Mouse (Mus musculus): Measurements from ENCODE around the gene Slc38a6. TPM values are rescaled to one million over a fixed set of nuclear protein-coding genes. Genes with fewer than 3 reads are reported as not detected.

Gene Slc38a6
- polyA plus RNA-seq, 1 experiment from 2014 or later, result 6.2 TPM

DNA sequence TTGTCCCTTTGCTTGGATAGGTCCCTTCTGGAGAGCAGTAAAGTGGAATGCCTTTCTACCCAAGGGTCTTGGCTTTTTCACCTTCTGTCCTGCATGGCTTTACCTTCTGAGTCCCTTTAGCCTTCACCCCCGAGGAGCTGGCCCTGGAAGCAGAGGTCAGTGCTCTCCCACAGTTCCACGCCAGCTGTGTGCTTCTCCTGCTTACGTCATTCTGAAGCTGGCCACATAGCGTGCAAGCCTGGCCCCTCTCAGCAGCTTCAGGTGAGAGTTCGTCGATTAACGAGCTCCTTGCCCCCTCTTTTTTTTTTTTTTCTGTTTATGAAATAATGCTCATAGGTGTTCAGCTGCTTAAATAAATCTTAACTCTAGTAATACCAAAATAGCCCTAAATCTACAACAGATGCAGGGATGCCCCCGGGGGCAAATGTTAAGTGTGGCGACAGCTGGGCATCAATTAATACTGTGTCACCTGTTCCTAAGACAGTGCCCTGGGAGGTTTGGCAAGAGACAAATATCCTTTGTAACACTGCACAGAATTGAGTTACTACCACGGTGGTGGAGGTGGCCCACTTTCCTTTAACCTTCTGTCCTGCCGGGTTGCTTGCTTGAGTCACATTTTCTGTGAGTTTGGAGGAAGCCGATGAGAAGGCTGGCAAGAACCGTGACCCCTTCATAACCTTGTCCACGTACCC is 68.7 kb downstream of the Slc38a6 start:
- ATAC-seq (replicated peaks; ENCODE audit: low FRiP score, low read depth), result no peak
- Histone ChIP-seq H3K4me1 (replicated peaks; ENCODE audit: insufficient read depth, low read length) (peaks cover 10% of the 10 kb centered on the region; the same call in 1 of the 2 replicates), H3K4me2 (ENCODE audit: low read length) (no peak overlapping the region), H3K27me3 (ENCODE audit: insufficient read depth, low read length) (no peaks in the 10 kb centered on the region), H3K36me3 (ENCODE audit: insufficient read depth, low read length) (no peaks in the 10 kb centered on the region), H3K4me3 (replicated peaks; ENCODE audit: low read depth, low read length) (no peak overlapping the region), H3K9me3 (replicated peaks; ENCODE audit: low read length) (no peaks in the 10 kb centered on the region), H3K9ac (ENCODE audit: low read depth, low read length) (no peak overlapping the region), H3K27ac (no peak overlapping the region)
- TF ChIP-seq CTCF (IDR thresholded peaks at IDR 0.05; ENCODE audit: low read depth), result no peak
- WGBS, result 35% methylated on average over 14 of the region's 14 CpGs
- DNase-seq (ENCODE audit: low spot score), result no peak

GRCm38 (mm10) chr12:73356696-73357095 is 70.1 kb downstream of the Slc38a6 start:
- DNase-seq (ENCODE audit: low spot score) (no peak), ATAC-seq (replicated peaks; ENCODE audit: low FRiP score, low read depth) (no peak)
- Histone ChIP-seq H3K36me3 (ENCODE audit: insufficient read depth, low read length) (no peaks in the 10 kb centered on the region), H3K27ac (no peak overlapping the region), H3K4me1 (replicated peaks; ENCODE audit: insufficient read depth, low read length) (peaks cover 3% of the 10 kb centered on the region; the same call in 1 of the 2 replicates), H3K27me3 (ENCODE audit: insufficient read depth, low read length) (no peaks in the 10 kb centered on the region), H3K9me3 (replicated peaks; ENCODE audit: low read length) (no peaks in the 10 kb centered on the region), H3K4me2 (ENCODE audit: low read length) (no peak overlapping the region), H3K4me3 (replicated peaks; ENCODE audit: low read depth, low read length) (no peak overlapping the region), H3K9ac (ENCODE audit: low read depth, low read length) (no peak overlapping the region)
- no peak for TF ChIP-seq CTCF (IDR thresholded peaks at IDR 0.05; ENCODE audit: low read depth)
- 85% methylated on average over 2 of the region's 2 CpGs for WGBS

DNA sequence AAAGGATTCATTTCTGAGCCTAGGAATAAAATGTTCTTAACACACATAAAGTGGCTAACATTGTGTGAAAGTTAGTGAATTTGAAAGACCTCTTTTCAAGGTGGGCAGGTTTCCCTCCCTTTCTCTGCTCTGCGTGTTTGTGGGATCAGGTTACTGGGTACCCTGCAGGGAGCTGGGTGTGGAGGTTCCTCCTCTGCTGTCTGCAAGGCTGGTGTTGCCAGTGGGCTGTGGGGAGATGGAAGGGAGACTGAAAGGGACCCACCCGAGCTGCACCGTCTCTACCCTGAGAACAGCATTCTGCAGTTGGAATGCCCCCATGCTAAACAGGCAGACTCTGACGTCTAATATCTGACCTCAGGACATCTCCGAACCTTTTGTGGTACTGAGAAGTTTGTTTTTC is 70.7 kb downstream of the Slc38a6 start:
- H3K27ac ChIP-seq, result no peak overlapping the region
- ATAC-seq (replicated peaks; ENCODE audit: low FRiP score, low read depth), result no peak
- H3K9ac ChIP-seq (ENCODE audit: low read depth, low read length), result no peak overlapping the region
- no peaks in the 10 kb centered on the region for H3K9me3 ChIP-seq (replicated peaks; ENCODE audit: low read length)
- no peak overlapping the region for H3K4me3 ChIP-seq (replicated peaks; ENCODE audit: low read depth, low read length)
- TF ChIP-seq CTCF (IDR thresholded peaks at IDR 0.05; ENCODE audit: low read depth), result no peak
- no peaks in the 10 kb centered on the region for H3K4me1 ChIP-seq (replicated peaks; ENCODE audit: insufficient read depth, low read length)
- no peak for DNase-seq (ENCODE audit: low spot score)
- WGBS, result 52% methylated on average over 5 of the region's 5 CpGs
- H3K27me3 ChIP-seq (ENCODE audit: insufficient read depth, low read length), result no peaks in the 10 kb centered on the region
- no peak overlapping the region for H3K4me2 ChIP-seq (ENCODE audit: low read length)
- no peaks in the 10 kb centered on the region for H3K36me3 ChIP-seq (ENCODE audit: insufficient read depth, low read length)

GRCm38 (mm10) chr12:73357736-73358135 is 71.2 kb downstream of the Slc38a6 start:
- 87% methylated on average over 3 of the region's 3 CpGs for WGBS
- DNase-seq (ENCODE audit: low spot score) (no peak), ATAC-seq (replicated peaks; ENCODE audit: low FRiP score, low read depth) (no peak)
- TF ChIP-seq CTCF (IDR thresholded peaks at IDR 0.05; ENCODE audit: low read depth), result no peak
- Histone ChIP-seq H3K4me2 (ENCODE audit: low read length) (no peak overlapping the region), H3K4me1 (replicated peaks; ENCODE audit: insufficient read depth, low read length) (no peaks in the 10 kb centered on the region), H3K27ac (no peak overlapping the region), H3K27me3 (ENCODE audit: insufficient read depth, low read length) (no peaks in the 10 kb centered on the region), H3K9me3 (replicated peaks; ENCODE audit: low read length) (no peaks in the 10 kb centered on the region), H3K4me3 (replicated peaks; ENCODE audit: low read depth, low read length) (no peak overlapping the region), H3K9ac (ENCODE audit: low read depth, low read length) (no peak overlapping the region), H3K36me3 (ENCODE audit: insufficient read depth, low read length) (no peaks in the 10 kb centered on the region)

DNA sequence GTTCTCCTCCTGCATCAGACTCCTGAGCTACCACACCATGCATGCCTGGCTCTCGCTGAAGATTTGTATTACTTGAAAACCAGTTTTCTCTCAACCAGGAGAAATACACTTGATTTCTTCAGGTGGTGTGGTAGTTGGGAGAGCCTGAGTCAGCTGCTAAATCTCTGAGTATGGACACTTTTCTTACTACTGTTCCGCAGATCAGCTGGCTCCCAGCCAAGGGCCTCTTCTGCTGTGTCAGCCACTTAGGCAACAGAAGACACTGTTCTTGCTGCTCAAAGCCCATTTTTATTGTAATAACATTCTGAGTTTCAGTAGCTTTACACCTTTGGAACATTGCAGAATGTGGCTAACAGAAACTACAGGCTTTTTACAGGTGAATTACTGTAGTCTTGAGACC is 72.1 kb downstream of the Slc38a6 start:
- no peak overlapping the region for H3K9ac ChIP-seq (ENCODE audit: low read depth, low read length)
- DNase-seq (ENCODE audit: low spot score) (no peak), ATAC-seq (replicated peaks; ENCODE audit: low FRiP score, low read depth) (no peak)
- no peaks in the 10 kb centered on the region for H3K36me3 ChIP-seq (ENCODE audit: insufficient read depth, low read length)
- H3K4me3 ChIP-seq (replicated peaks; ENCODE audit: low read depth, low read length), result no peak overlapping the region
- H3K4me1 ChIP-seq (replicated peaks; ENCODE audit: insufficient read depth, low read length), result no peaks in the 10 kb centered on the region
- WGBS, result 67% methylated on average over 2 of the region's 2 CpGs
- H3K27me3 ChIP-seq (ENCODE audit: insufficient read depth, low read length), result no peaks in the 10 kb centered on the region
- no peaks in the 10 kb centered on the region for H3K9me3 ChIP-seq (replicated peaks; ENCODE audit: low read length)
- TF ChIP-seq CTCF (IDR thresholded peaks at IDR 0.05; ENCODE audit: low read depth), result no peak
- H3K27ac ChIP-seq, result no peak overlapping the region
- no peak overlapping the region for H3K4me2 ChIP-seq (ENCODE audit: low read length)

DNA sequence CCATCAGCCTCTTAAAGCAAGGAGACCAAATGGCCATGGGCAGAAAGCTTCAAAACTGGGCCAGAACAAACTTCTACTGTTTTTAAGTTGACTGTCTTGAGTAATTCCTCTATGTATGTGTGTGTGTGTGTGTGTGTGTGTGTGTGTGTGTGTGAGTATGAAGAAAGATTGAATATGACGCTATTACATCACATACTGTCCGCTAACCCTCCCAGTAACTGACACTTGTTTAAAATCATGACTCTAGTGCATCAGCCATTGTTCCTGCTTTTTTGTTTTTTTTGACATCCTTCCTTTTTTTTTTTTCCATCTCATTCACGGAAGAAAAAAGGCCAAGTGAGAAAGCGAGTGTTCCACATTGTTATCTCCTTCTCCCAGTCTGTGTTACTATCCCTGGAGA is 72.9 kb downstream of the Slc38a6 start:
- TF ChIP-seq CTCF (IDR thresholded peaks at IDR 0.05; ENCODE audit: low read depth), result no peak
- H3K9ac ChIP-seq (ENCODE audit: low read depth, low read length), result no peak overlapping the region
- no peak for ATAC-seq (replicated peaks; ENCODE audit: low FRiP score, low read depth)
- no peak overlapping the region for H3K4me3 ChIP-seq (replicated peaks; ENCODE audit: low read depth, low read length)
- no peak for DNase-seq (ENCODE audit: low spot score)
- H3K9me3 ChIP-seq (replicated peaks; ENCODE audit: low read length), result no peaks in the 10 kb centered on the region
- H3K4me2 ChIP-seq (ENCODE audit: low read length), result no peak overlapping the region
- H3K36me3 ChIP-seq (ENCODE audit: insufficient read depth, low read length), result no peaks in the 10 kb centered on the region
- H3K27me3 ChIP-seq (ENCODE audit: insufficient read depth, low read length), result no peaks in the 10 kb centered on the region
- WGBS, result 76% methylated on average over 4 of the region's 4 CpGs
- no peaks in the 10 kb centered on the region for H3K4me1 ChIP-seq (replicated peaks; ENCODE audit: insufficient read depth, low read length)
- H3K27ac ChIP-seq, result no peak overlapping the region

- no peaks in the 10 kb centered on the region for H3K27me3 ChIP-seq (ENCODE audit: insufficient read depth, low read length)
- H3K4me3 ChIP-seq (replicated peaks; ENCODE audit: low read depth, low read length), result no peak overlapping the region
Observed at GRCm38 (mm10) chr12:73361201-73361600, 74.6 kb downstream of the Slc38a6 start.

More at GRCm38 (mm10) chr12:73361201-73361600, 74.6 kb downstream of the Slc38a6 start:
- Histone ChIP-seq H3K36me3 (ENCODE audit: insufficient read depth, low read length) (no peaks in the 10 kb centered on the region), H3K9me3 (replicated peaks; ENCODE audit: low read length) (no peaks in the 10 kb centered on the region), H3K27ac (no peak overlapping the region), H3K4me2 (ENCODE audit: low read length) (no peak overlapping the region), H3K9ac (ENCODE audit: low read depth, low read length) (no peak overlapping the region), H3K4me1 (replicated peaks; ENCODE audit: insufficient read depth, low read length) (no peaks in the 10 kb centered on the region)
- ATAC-seq (replicated peaks; ENCODE audit: low FRiP score, low read depth) (no peak), DNase-seq (ENCODE audit: low spot score) (no peak)
- TF ChIP-seq CTCF (IDR thresholded peaks at IDR 0.05; ENCODE audit: low read depth), result no peak
- 79% methylated on average over 11 of the region's 11 CpGs for WGBS

Measured in kidney, postnatal 0 days (tissue).